33 mouse cellular contexts compared by ENCODE assay signal in genomic region chr10:75573181-75573580, GRCm38 (mm10). TPM values are rescaled to one million over a fixed set of nuclear protein-coding genes. Genes with fewer than 3 reads are reported as not detected.
DNase-seq lines count a peak whose midpoint lies in the region; ATAC-seq and TF ChIP-seq lines count a peak whose summit lies in the region.
"Had no signal": no experiment of that assay in that cellular context is flagged by ENCODE, and none has a peak within 500 bp of the region (broad histone marks: within the 10 kb centered on the region; RNA-seq: fewer than 3 reads in every experiment).

No protein-coding gene starts in this region.

- H3K9ac ChIP-seq in heart, embryonic 11.5 days (ENCODE audit: low read depth, low read length) = 0 out of 2 replicates have a peak overlapping the region, but pooled peaks have one; percentile 40
- H3K9ac ChIP-seq in heart, adult 2 months (ENCODE audit: low read depth, low read length) = no peak overlapping the region
- H3K9ac ChIP-seq in kidney, embryonic 16.5 days (replicated peaks; ENCODE audit: low read length) = no peak overlapping the region
- no peak overlapping the region for H3K9ac ChIP-seq in midbrain, embryonic 16.5 days (ENCODE audit: low read depth, low read length)
- H3K9ac ChIP-seq in midbrain, embryonic 15.5 days = no peak overlapping the region
- H3K9ac ChIP-seq: embryonic facial prominence, embryonic 15.5 days; forebrain, embryonic 13.5 days; hindbrain, embryonic 13.5 days; liver, embryonic 12.5 days; liver, postnatal 0 days; midbrain, embryonic 12.5 days; neural tube, embryonic 15.5 days had no signal

- no peak for DNase-seq in heart, adult 2 months
- peak; percentile 79 to 91 for DNase-seq in kidney, postnatal 36 days
- no peak for DNase-seq in MN1 (ENCODE audit: low spot score)
- DNase-seq: adrenal gland, postnatal 36 days; cerebellum, adult 2 months; cerebellum, postnatal 14 days; gastrocnemius, postnatal 10 days; heart, postnatal 36 days; liver, postnatal 0 days; lung, postnatal 36 days; right cerebral cortex, adult 18-20 months; spleen, adult 18-20 months; thymus, adult 18-20 months; thymus, postnatal 25 days had no signal

- H3K79me2 ChIP-seq in heart, adult 2 months (replicated peaks; ENCODE audit: control insufficient read depth, insufficient read depth, low read length) = no peaks in the 10 kb centered on the region; the same call in 1 of the 2 replicates

- no peaks in the 10 kb centered on the region for H3K9me3 ChIP-seq in heart, embryonic 11.5 days (replicated peaks; ENCODE audit: control insufficient read depth, low read length)
- no peaks in the 10 kb centered on the region for H3K9me3 ChIP-seq in kidney, embryonic 16.5 days (ENCODE audit: low read length)
- no peaks in the 10 kb centered on the region for H3K9me3 ChIP-seq in midbrain, embryonic 16.5 days (replicated peaks; ENCODE audit: control insufficient read depth, low read length, poor library complexity, severe bottlenecking)
- H3K9me3 ChIP-seq in midbrain, embryonic 15.5 days = no peaks in the 10 kb centered on the region
- H3K9me3 ChIP-seq: embryonic facial prominence, embryonic 10.5 days; embryonic facial prominence, embryonic 15.5 days; forebrain, embryonic 13.5 days; heart, embryonic 10.5 days; hindbrain, embryonic 13.5 days; liver, embryonic 12.5 days; midbrain, embryonic 12.5 days; neural tube, embryonic 15.5 days had no signal

- H3K4me3 ChIP-seq in heart, embryonic 11.5 days (ENCODE audit: low read depth, low read length) = no peak overlapping the region
- no peak overlapping the region for H3K4me3 ChIP-seq in heart, adult 2 months
- H3K4me3 ChIP-seq in kidney, embryonic 16.5 days (ENCODE audit: low read length) = no peak overlapping the region
- no peak overlapping the region for H3K4me3 ChIP-seq in midbrain, embryonic 16.5 days (ENCODE audit: low read depth, low read length)
- H3K4me3 ChIP-seq in midbrain, embryonic 15.5 days = no peak overlapping the region
- H3K4me3 ChIP-seq: embryonic facial prominence, embryonic 10.5 days; embryonic facial prominence, embryonic 15.5 days; forebrain, embryonic 13.5 days; heart, embryonic 10.5 days; hindbrain, embryonic 13.5 days; layer of hippocampus, adult 2 months; liver, embryonic 12.5 days; midbrain, embryonic 12.5 days; neural tube, embryonic 15.5 days had no signal

- peaks cover 7% of the 10 kb centered on the region for H3K4me1 ChIP-seq in heart, embryonic 11.5 days (ENCODE audit: control insufficient read depth, insufficient read depth, low read length)
- no peaks in the 10 kb centered on the region for H3K4me1 ChIP-seq in heart, adult 2 months (ENCODE audit: control insufficient read depth, insufficient read depth, low read length)
- peaks cover 20% of the 10 kb centered on the region for H3K4me1 ChIP-seq in kidney, embryonic 16.5 days (ENCODE audit: insufficient read depth, low read length)
- no peaks in the 10 kb centered on the region for H3K4me1 ChIP-seq in midbrain, embryonic 16.5 days (ENCODE audit: control insufficient read depth, insufficient read depth, low read length)
- H3K4me1 ChIP-seq in midbrain, embryonic 15.5 days = no peaks in the 10 kb centered on the region
- H3K4me1 ChIP-seq: forebrain, embryonic 13.5 days; hindbrain, embryonic 13.5 days; midbrain, embryonic 12.5 days had no signal

- no peak overlapping the region for H3K4me2 ChIP-seq in heart, embryonic 11.5 days
- H3K4me2 ChIP-seq in kidney, embryonic 16.5 days (replicated peaks; ENCODE audit: low read depth, low read length) = no peak overlapping the region; the same call in 1 of the 2 replicates
- no peak overlapping the region for H3K4me2 ChIP-seq in midbrain, embryonic 16.5 days (ENCODE audit: low read length)
- no peak overlapping the region for H3K4me2 ChIP-seq in midbrain, embryonic 15.5 days
- H3K4me2 ChIP-seq: embryonic facial prominence, embryonic 15.5 days; forebrain, embryonic 13.5 days; hindbrain, embryonic 13.5 days; liver, embryonic 12.5 days; midbrain, embryonic 12.5 days; neural tube, embryonic 15.5 days had no signal

- H3K36me3 ChIP-seq in heart, embryonic 11.5 days (ENCODE audit: control insufficient read depth, insufficient read depth, low read length) = no peaks in the 10 kb centered on the region
- no peaks in the 10 kb centered on the region for H3K36me3 ChIP-seq in heart, adult 2 months (ENCODE audit: control insufficient read depth, insufficient read depth, low read length)
- no peaks in the 10 kb centered on the region for H3K36me3 ChIP-seq in kidney, embryonic 16.5 days (ENCODE audit: insufficient read depth, low read length)
- H3K36me3 ChIP-seq in midbrain, embryonic 16.5 days (ENCODE audit: control insufficient read depth, insufficient read depth, low read length) = no peaks in the 10 kb centered on the region
- no peaks in the 10 kb centered on the region for H3K36me3 ChIP-seq in midbrain, embryonic 15.5 days (replicated peaks)
- H3K36me3 ChIP-seq: embryonic facial prominence, embryonic 10.5 days; embryonic facial prominence, embryonic 15.5 days; heart, embryonic 10.5 days; hindbrain, embryonic 13.5 days; liver, embryonic 12.5 days; midbrain, embryonic 12.5 days; neural tube, embryonic 15.5 days had no signal

- 75% methylated on average over 10 of the region's 10 CpGs for WGBS in heart, embryonic 11.5 days (ENCODE audit: insufficient replicate concordance)
- WGBS in heart, adult 2 months = 80% methylated on average over 10 of the region's 10 CpGs
- WGBS in kidney, embryonic 16.5 days = 35% methylated on average over 10 of the region's 10 CpGs
- WGBS in midbrain, embryonic 16.5 days = 55% methylated on average over 10 of the region's 10 CpGs
- 53% methylated on average over 10 of the region's 10 CpGs for WGBS in midbrain, embryonic 15.5 days

- no peak overlapping the region for H3K27ac ChIP-seq in heart, embryonic 11.5 days (ENCODE audit: low read depth, low read length)
- H3K27ac ChIP-seq in heart, adult 2 months = no peak overlapping the region
- peak overlapping the region; percentile 76 for H3K27ac ChIP-seq in kidney, embryonic 16.5 days (ENCODE audit: low read length)
- H3K27ac ChIP-seq in midbrain, embryonic 16.5 days (ENCODE audit: low read length) = no peak overlapping the region
- no peak overlapping the region for H3K27ac ChIP-seq in midbrain, embryonic 15.5 days
- H3K27ac ChIP-seq: embryonic facial prominence, embryonic 10.5 days; embryonic facial prominence, embryonic 15.5 days; forebrain, embryonic 13.5 days; heart, embryonic 10.5 days; hindbrain, embryonic 13.5 days; layer of hippocampus, adult 2 months; liver, embryonic 12.5 days; midbrain, embryonic 12.5 days; neural tube, embryonic 15.5 days had no signal

- no peaks in the 10 kb centered on the region for H3K27me3 ChIP-seq in heart, embryonic 11.5 days (ENCODE audit: control insufficient read depth, insufficient read depth, low read length)
- H3K27me3 ChIP-seq in heart, adult 2 months (ENCODE audit: control insufficient read depth, insufficient read depth, low read length) = no peaks in the 10 kb centered on the region
- H3K27me3 ChIP-seq in kidney, embryonic 16.5 days (ENCODE audit: insufficient read depth, low read length) = no peaks in the 10 kb centered on the region
- H3K27me3 ChIP-seq in midbrain, embryonic 16.5 days (ENCODE audit: control insufficient read depth, insufficient read depth, low read depth, low read length) = no peaks in the 10 kb centered on the region
- no peaks in the 10 kb centered on the region; the same call in 1 of the 2 replicates for H3K27me3 ChIP-seq in midbrain, embryonic 15.5 days (replicated peaks)
- H3K27me3 ChIP-seq: CH12.LX; embryonic facial prominence, embryonic 15.5 days; Patski had no signal

- intact Hi-C loops in heart, adult 2 months (cut with DNase I) = no loop called here

- no peak for ATAC-seq in heart, embryonic 11.5 days (replicated peaks; ENCODE audit: insufficient number of reproducible peaks, low FRiP score, low TSS enrichment)
- ATAC-seq in kidney, embryonic 16.5 days (ENCODE audit: low FRiP score, low TSS enrichment) = peak; percentile 80
- no peak for ATAC-seq in midbrain, embryonic 16.5 days
- ATAC-seq in monocyte, adult 5-6 weeks (replicated peaks; ENCODE audit: insufficient number of reproducible peaks, low FRiP score, low TSS enrichment, poor library complexity, severe bottlenecking) = no peak
- no peak for ATAC-seq in midbrain, embryonic 15.5 days (replicated peaks)
- ATAC-seq: forebrain, embryonic 13.5 days; intestine, embryonic 16.5 days; liver, embryonic 12.5 days; liver, postnatal 0 days; Patski had no signal

- no peak for TF ChIP-seq CTCF in heart, adult 2 months (IDR thresholded peaks at IDR 0.05)

- no peak for TF ChIP-seq EP300 in heart, adult 2 months (IDR thresholded peaks at IDR 0.05; ENCODE audit: insufficient read depth, low read depth, low read length)

- TF ChIP-seq POLR2A in heart, adult 2 months (IDR thresholded peaks at IDR 0.05; ENCODE audit: insufficient read depth, low read depth, low read length) = no peak

RNA-seq across cellular contexts. Expression of gene Ggt1, which starts 11.8 kb away (rescaled TPM):
- 0.42 and 0.44 TPM in 2 replicates for polyA plus RNA-seq in heart, embryonic 11.5 days (2014; fragmentation: Nextera tagmentation; extraction: Ambion mirVana)
- under 1 TPM in 1 of 2 experiments, not detected in 1; 0.31 TPM for total RNA-seq in heart, adult 2 months (2021)
- polyA plus RNA-seq in heart, adult 2 months (2012; rRNA removed) = 0.35 TPM in 1 of 2 replicates, not detected in the other
- 244 and 292 TPM in 2 replicates for polyA plus RNA-seq in kidney, embryonic 16.5 days (2015; fragmentation: Nextera tagmentation; extraction: Ambion mirVana)
- polyA plus RNA-seq in midbrain, embryonic 16.5 days (2015; fragmentation: Nextera tagmentation; extraction: Ambion mirVana) = 1.3 TPM in 2 replicates
- 0.53 to 2.2 TPM in 2 of 3 replicates, not detected in the other for total RNA-seq in monocyte, adult 5-6 weeks (2017)
- 1.2 and 1.7 TPM in 2 replicates for polyA plus RNA-seq in midbrain, embryonic 15.5 days (2015; fragmentation: Nextera tagmentation; extraction: Ambion mirVana)
- total RNA-seq: adrenal gland, postnatal 36 days; heart, postnatal 36 days had no signal

RNA-seq across cellular contexts. Expression of gene Lrrc75b, which starts 13.1 kb away (rescaled TPM):
- 0.66 and 1.0 TPM in 2 replicates for polyA plus RNA-seq in heart, embryonic 11.5 days (2014; fragmentation: Nextera tagmentation; extraction: Ambion mirVana)
- under 1 TPM; 0.66 to 0.84 TPM for total RNA-seq in heart, adult 2 months (2021)
- 1.00 and 1.3 TPM in 2 replicates for polyA plus RNA-seq in heart, adult 2 months (2012; rRNA removed)
- 3.3 and 3.8 TPM in 2 replicates for polyA plus RNA-seq in kidney, embryonic 16.5 days (2015; fragmentation: Nextera tagmentation; extraction: Ambion mirVana)
- 42.4 and 44.7 TPM in 2 replicates for polyA plus RNA-seq in midbrain, embryonic 16.5 days (2015; fragmentation: Nextera tagmentation; extraction: Ambion mirVana)
- total RNA-seq in monocyte, adult 5-6 weeks (2017) = not detected in 3 replicates
- polyA plus RNA-seq in midbrain, embryonic 15.5 days (2015; fragmentation: Nextera tagmentation; extraction: Ambion mirVana) = 41.0 and 44.8 TPM in 2 replicates
- total RNA-seq: CH12.LX; granulocyte monocyte progenitor cell, adult 5-6 weeks had no signal

RNA-seq across cellular contexts. Expression of gene Ggt5, which starts 16.0 kb away (rescaled TPM):
- polyA plus RNA-seq in heart, embryonic 11.5 days (2014; fragmentation: Nextera tagmentation; extraction: Ambion mirVana) = 2.8 and 5.0 TPM in 2 replicates
- 1 to 10 TPM; 3.8 to 7.9 TPM for total RNA-seq in heart, adult 2 months (2021)
- 41.9 TPM in 2 replicates for polyA plus RNA-seq in heart, adult 2 months (2012; rRNA removed)
- 6.4 and 9.5 TPM in 2 replicates for polyA plus RNA-seq in kidney, embryonic 16.5 days (2015; fragmentation: Nextera tagmentation; extraction: Ambion mirVana)
- 2.1 and 2.5 TPM in 2 replicates for polyA plus RNA-seq in midbrain, embryonic 16.5 days (2015; fragmentation: Nextera tagmentation; extraction: Ambion mirVana)
- total RNA-seq in monocyte, adult 5-6 weeks (2017) = 0.75 to 2.8 TPM (median 1.8 TPM) in 3 replicates
- polyA plus RNA-seq in midbrain, embryonic 15.5 days (2015; fragmentation: Nextera tagmentation; extraction: Ambion mirVana) = 2.2 and 3.4 TPM in 2 replicates
- total RNA-seq: CH12.LX had no signal
- polyA plus RNA-seq: C2C12, Patski had no signal

RNA-seq across cellular contexts. Expression of gene Gucd1, which starts 55.4 kb away (rescaled TPM):
- polyA plus RNA-seq in heart, embryonic 11.5 days (2014; fragmentation: Nextera tagmentation; extraction: Ambion mirVana) = 30.5 and 35.2 TPM in 2 replicates
- 10 to 100 TPM; 33.2 to 37.7 TPM for total RNA-seq in heart, adult 2 months (2021)
- polyA plus RNA-seq in heart, adult 2 months (2012; rRNA removed) = 44.7 and 50.3 TPM in 2 replicates
- 53.4 and 54.0 TPM in 2 replicates for polyA plus RNA-seq in kidney, embryonic 16.5 days (2015; fragmentation: Nextera tagmentation; extraction: Ambion mirVana)
- 19.7 and 20.7 TPM in 2 replicates for polyA plus RNA-seq in midbrain, embryonic 16.5 days (2015; fragmentation: Nextera tagmentation; extraction: Ambion mirVana)
- 49.4 to 66.8 TPM (median 54.5 TPM) in 3 replicates for total RNA-seq in monocyte, adult 5-6 weeks (2017)
- polyA plus RNA-seq in midbrain, embryonic 15.5 days (2015; fragmentation: Nextera tagmentation; extraction: Ambion mirVana) = 22.3 and 24.4 TPM in 2 replicates

RNA-seq across cellular contexts. Expression of gene Snrpd3, which starts 55.8 kb away (rescaled TPM):
- polyA plus RNA-seq in heart, embryonic 11.5 days (2014; fragmentation: Nextera tagmentation; extraction: Ambion mirVana) = 121 and 141 TPM in 2 replicates
- total RNA-seq in heart, adult 2 months (2021) = 10 to 100 TPM; 61.1 to 65.8 TPM
- polyA plus RNA-seq in heart, adult 2 months (2012; rRNA removed) = 20.8 and 24.8 TPM in 2 replicates
- 156 and 186 TPM in 2 replicates for polyA plus RNA-seq in kidney, embryonic 16.5 days (2015; fragmentation: Nextera tagmentation; extraction: Ambion mirVana)
- polyA plus RNA-seq in midbrain, embryonic 16.5 days (2015; fragmentation: Nextera tagmentation; extraction: Ambion mirVana) = 125 and 136 TPM in 2 replicates
- total RNA-seq in monocyte, adult 5-6 weeks (2017) = 46.3 to 64.6 TPM (median 59.6 TPM) in 3 replicates
- 122 and 127 TPM in 2 replicates for polyA plus RNA-seq in midbrain, embryonic 15.5 days (2015; fragmentation: Nextera tagmentation; extraction: Ambion mirVana)

Comparison
In these comparisons a context has a peak if more than half of its experiments do, and no peak if none do; other contexts are left out.
1. DNase-seq: peak in kidney, postnatal 36 days (2 of 2); none in heart, adult 2 months (0 of 2) and MN1 (single experiment).
2. RNA of gene Ggt1, which starts 11.8 kb away (polyA plus RNA-seq): 244 to 292 TPM in kidney, embryonic 16.5 days; 1.2 to 1.7 TPM in midbrain, embryonic 15.5 days, 1.3 TPM in midbrain, embryonic 16.5 days, 0.42 to 0.44 TPM in heart, embryonic 11.5 days and 0.35 TPM in heart, adult 2 months; every median in the first group is over 10 times any median in the second.